Mouse (Mus musculus) C2C12 (cell line): ENCODE data around the gene E2f4.

ENCODE experiments used
- CTCF ChIP-seq: IDR thresholded peaks from one replicate; pipeline ENCODE4 v1.5.1; 2011; ENCODE audit not compliant: control insufficient read depth, insufficient read depth, insufficient read length
- MYOD1 ChIP-seq: IDR thresholded peaks from one replicate; pipeline ENCODE4 v1.6.1; 2011; ENCODE audit warnings: low read depth; ENCODE audit not compliant: control insufficient read depth, insufficient read length

GRCm38 (mm10) chr8:105288958-105289732, 8.3 kb upstream of the E2f4 start:
- TF ChIP-seq CTCF = peak; percentile 2
- TF ChIP-seq MYOD1 = no peak
